Mouse (Mus musculus): ENCODE results near the gene Casc3. TPM values are rescaled to one million over a fixed set of nuclear protein-coding genes. Genes with fewer than 3 reads are reported as not detected.

The Casc3 gene
- total RNA-seq, 2 experiments from 2014 or later, result 36.8 to 41.9 TPM

DNA sequence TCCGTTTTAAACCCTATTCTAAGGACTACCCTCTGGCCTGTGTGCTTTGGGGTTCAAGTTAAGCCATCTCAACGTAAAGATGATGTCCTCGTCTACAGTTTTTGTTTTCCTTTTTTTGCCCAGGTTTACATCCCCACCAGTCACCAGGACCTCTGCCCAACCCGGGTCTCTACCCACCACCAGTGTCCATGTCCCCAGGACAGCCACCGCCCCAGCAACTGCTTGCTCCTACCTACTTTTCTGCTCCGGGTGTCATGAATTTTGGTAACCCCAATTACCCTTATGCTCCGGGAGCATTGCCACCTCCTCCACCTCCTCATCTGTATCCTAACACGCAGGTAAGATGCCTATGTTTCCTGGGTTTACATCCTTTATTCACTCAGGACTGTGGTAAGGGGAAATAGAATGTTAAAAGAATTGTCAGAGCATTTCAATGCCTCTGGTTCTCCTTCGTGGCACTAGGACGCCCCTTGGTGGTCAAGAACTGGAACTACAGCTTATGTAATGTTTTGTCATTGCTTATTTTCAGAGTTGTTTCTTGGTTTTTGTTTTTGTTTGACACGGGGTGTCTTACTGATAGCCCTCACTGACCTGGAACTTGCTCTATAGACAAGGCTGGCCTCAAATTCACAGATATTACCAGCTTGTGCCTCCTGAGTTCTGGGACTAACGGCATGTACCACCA lies 24.5 kb downstream of the Casc3 start:
- no peak for DNase-seq (ENCODE audit: low spot score in 2 of 2)

DNA sequence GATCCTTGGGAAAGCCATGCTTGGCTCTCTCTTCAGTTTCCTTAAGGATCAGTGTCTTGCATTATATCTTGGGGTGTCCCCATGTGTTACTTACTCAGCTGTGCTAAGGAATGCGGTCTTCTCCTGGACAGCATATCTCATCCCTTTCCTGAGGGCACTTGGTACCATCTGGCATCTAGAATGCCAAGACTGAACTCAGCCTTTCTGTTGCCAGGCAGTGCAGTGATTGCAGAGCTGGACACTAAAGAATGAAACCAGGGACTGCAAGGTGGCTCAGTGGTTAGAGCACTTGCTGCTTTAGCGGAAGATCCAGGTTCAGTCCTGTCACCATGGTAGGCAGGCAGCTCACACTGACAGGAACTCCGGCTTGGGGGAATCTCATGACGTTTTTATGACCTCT lies 25.2 kb downstream of the Casc3 start:
- no peak for DNase-seq (ENCODE audit: low spot score in 2 of 2)

DNA sequence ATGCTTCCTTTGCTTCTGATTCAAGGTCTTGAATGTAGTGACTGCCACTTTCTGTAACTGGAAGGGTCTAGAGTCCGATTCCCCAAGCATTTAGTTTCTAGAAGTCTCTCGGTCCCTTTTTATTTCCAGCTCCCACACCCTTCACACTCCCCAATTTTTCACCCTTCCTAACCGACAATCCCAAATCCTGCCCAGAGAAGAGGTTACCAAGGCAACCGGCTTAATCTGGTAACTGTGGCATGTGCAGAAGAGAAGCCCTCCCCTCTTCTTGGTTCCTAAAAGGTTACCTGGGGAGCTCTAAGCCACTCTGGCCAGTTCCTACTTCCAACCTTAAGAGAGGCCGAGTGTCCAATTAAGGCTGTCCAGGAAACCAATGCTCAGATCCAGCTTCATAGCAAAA lies 30.6 kb downstream of the Casc3 start:
- no peak for DNase-seq (ENCODE audit: low spot score in 2 of 2)

DNA sequence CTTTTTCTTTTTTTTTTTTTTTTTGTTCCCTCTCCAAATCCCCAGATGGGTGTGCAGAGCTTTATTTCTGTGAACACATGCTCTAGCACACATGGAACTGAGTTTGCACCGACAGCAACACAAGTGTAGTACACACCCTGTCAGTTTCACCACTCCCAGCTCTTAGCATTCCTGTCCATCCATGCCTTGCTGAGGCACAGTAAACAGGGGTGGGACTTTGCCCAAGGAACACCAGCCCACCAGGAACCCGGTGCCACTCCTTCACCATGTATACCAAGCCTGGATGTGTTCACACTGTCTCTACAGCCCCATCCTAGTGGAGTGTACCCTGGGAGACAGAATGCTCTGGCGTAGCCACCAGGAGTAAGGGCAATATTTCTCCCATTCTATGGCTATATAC lies 31.0 kb downstream of the Casc3 start:
- DNase-seq (ENCODE audit: low spot score in 2 of 2), result no peak

DNA sequence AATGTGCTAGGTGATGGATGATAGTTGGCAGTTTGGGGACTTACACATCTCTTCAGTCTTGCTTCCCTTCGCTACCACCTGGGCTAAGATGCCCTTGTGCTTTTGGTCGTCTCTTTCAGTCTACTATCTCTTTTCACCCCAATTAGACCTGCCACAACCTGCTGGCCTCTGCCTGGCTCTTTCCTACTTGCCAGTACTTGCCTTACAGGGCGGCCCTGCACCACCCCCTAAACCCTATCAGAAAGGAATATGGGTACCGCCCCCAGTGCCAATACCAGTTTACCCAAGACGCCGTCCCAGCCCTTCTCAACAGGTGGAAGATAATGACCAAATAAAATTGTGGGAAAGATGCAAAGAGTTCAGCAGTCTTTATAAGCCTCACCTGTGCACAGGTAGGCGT lies 31.4 kb downstream of the Casc3 start:
- no peak for DNase-seq (ENCODE audit: low spot score in 2 of 2)

DNA sequence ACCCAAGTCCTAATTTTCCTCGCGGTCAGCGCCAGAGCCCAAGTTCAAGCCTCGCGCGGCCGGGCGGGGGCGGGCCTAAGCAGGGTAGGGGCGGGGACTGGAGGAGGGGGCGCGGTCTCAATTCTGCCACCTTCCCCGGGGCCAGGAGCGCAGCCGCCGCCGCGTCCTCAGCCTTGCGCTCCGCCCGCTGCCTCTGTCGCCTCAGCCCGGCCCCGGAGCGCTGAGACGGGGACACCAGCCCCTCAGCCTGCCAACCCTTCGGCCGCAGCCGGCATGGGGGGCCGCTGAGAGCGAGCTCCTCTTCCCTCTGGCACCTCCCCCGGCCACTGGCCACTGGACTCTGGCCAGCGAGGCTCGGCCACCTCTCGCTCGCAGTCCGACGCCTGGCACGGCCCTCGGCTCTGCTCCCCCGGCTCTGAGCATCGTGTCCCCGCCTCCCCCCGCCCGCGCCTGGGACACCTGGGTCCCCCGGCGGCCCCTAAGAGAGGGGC lies 32.0 kb downstream of the Casc3 start, which contains the start of gene Rapgefl1:
Gene Rapgefl1 (plus strand): TSS at position 135 of the 491 bp plus-strand sequence.
- DNase-seq (ENCODE audit: low spot score in 2 of 2), result peak; percentile 81 to 82

DNA sequence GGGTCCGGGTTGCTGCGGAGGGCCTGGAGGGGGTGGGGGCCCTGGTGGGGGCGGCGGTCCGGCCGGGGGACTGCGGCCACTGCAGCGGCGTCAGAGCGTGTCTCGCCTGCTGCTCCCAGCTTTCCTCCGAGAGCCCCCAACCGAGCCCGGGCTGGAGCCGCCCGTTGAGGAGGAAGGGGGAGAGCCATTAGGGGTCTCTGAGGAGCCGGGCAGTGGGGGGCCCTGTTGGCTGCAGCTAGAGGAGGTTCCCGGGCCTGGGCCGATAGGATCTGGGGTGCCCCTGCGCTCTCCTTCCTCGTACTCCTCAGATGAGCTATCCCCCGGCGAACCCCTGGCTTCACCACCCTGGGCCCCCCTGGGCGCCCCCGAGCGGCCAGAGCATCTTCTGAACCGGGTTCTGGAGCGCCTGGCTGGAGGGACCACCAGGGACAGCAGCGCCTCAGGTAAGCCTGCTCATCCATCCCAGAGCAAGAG lies 32.6 kb downstream of the Casc3 start:
- DNase-seq (ENCODE audit: low spot score in 2 of 2), result no peak

DNA sequence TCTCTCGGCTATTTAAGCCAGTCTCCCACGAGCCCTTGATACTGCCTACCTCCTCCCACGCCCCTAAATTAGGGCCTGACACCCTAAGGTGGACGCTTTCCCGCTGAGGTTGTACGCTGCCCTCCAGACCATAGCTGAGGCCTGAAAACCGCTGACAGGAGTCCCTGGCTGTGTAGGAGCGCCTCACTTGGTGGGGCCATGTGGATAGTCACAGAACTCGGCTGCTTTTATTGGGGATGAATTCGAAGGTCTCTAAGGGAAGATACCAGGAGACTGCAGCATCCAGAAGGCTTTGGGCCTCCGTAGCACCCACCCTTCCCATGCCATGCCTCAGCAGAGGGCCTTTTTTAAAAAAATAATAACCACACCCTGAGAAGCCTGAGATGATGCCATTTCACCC lies 33.2 kb downstream of the Casc3 start:
- DNase-seq (ENCODE audit: low spot score in 2 of 2), result no peak

DNA sequence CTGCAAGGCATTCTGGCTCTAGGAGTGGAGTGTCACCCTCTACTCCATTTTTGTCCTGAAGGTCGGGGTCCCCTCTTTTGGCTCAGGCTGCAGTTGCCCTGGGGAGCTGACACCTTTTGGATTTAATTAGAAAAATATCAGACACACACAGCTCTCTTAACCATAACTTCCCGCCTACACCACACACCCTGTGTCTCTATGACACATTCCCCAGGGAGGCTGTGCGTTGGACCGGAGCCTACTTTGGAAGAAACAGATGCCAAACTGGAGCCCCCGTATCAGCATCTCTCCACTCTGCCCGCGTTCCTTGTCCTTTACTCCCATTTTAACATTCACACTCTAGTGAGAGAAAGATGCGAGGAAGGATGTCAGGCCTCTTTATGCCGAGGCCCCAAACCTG lies 33.8 kb downstream of the Casc3 start:
- DNase-seq (ENCODE audit: low spot score in 2 of 2), result no peak

DNA sequence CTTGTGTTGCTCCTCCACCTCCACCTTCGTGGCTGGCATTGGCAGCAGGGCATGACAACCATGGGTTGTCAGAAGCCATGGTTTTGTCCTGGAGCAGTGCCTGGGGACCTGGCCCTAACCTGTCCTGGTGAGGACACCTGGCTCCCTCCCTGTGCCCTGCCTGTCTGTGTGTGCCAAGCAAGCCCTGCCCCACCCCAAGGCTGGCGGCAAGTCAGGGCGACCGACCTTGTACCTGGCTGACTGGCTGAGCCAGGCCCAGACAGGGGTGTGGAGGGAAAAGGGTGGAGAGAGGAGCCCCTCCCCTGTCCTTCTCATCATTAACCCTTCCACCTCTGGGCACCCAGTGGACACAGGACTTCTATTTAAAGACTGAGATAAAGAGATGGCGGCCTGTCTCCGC lies 34.7 kb downstream of the Casc3 start:
- no peak for DNase-seq (ENCODE audit: low spot score in 2 of 2)

DNA sequence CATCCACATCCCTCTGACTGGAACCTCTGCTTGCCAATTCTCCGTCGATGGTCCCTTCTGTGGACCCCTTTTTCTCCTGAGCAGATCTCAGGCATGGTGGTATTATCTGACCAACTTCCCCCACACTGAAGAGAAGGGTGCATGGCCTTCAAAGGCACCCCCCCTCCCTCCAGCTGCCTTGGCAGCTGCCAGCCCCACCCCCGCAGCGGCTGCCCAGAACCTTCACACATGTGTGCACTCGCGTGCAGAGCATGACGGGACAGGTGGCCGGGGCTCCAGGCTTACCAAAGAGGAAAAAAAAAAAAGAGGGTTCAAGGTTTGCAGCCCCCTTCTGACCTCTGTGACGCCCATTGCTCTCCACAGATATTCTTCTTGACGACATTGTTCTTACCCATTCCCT lies 35.2 kb downstream of the Casc3 start:
- DNase-seq (ENCODE audit: low spot score in 2 of 2), result no peak

DNA sequence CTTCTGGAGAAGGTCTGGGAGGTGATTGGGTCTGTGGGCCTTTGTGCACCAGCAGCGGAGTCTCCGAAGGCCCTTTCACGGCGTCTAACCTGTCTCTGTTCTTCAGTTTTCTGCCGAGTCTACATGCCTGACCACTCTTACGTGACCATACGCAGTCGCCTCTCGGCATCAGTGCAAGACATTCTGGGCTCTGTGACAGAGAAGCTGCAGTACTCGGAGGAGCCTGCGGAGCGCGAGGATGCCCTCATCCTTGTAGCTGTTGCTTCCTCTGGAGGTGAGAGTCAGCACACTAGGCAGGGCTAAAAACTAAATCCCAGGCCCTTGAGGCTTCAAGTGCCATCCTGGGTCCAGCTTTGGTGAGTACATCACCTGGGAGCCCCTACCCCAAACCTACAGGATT lies 41.3 kb downstream of the Casc3 start:
- no peak for DNase-seq (ENCODE audit: low spot score in 2 of 2)

DNA sequence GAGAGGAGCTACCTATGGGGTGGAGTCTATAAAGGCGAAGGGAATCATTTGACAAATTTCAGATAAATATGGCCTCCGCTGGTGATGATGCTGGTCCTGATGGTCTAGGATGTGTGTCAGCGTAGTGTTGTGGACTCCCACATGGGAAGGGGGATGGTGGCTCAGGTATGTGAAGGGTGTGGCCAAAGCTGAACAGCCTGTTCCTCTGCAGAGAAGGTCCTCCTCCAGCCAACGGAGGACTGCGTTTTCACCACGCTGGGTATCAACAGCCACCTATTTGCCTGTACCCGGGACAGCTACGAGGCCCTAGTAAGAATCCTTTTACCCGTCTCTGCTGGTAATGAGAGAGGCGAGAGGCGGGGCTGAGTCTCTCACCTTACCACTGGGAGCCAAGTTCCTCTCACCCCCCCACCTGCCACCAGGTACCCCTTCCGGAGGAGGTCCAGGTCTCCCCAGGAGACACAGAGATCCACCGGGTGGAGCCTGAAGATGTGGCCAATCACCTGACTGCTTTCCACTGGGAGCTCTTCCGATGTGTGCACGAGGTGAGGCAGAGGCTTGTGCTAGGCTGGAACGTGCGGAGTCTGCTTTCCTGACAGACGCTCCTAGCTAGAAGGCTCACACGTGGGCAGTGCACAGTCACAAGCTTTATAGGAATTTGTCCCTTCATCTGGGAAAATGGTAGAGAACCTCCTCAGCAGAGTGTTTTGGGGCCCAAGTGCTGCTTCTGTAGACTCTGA lies 42.3 kb downstream of the Casc3 start:
- no peak for DNase-seq (ENCODE audit: low spot score in 2 of 2)

DNA sequence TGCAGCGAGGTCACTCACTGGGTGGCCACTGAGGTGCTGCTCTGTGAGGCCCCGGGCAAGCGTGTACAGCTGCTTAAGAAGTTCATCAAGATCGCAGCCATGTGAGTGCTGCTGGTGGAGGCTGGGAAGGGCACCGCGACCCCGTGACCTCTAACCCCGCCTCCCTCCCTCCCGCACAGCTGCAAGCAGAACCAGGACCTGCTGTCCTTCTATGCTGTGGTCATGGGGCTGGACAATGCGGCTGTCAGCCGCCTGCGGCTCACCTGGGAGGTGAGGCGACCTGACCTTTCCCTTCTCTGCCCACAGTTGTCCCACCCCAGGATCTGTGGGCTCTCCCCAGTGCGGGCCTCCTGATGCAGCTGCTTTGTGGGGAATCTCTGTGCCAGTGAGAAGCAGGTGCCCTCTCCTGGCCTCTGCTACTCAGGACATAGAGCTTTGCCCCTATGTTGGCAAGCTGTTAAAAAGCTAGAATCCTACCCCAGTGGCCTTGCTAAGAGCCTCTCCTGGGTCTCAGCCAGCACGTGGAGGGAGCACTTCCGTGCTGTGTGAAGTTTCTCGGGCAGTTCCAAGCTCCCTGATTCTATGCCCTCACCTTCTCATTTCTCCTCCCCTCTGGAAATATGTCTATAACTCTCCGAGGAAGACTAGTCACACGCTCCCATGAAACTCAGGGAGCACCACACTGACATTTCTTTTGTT lies 44.6 kb downstream of the Casc3 start:
- DNase-seq (ENCODE audit: low spot score in 2 of 2), result no peak

DNA sequence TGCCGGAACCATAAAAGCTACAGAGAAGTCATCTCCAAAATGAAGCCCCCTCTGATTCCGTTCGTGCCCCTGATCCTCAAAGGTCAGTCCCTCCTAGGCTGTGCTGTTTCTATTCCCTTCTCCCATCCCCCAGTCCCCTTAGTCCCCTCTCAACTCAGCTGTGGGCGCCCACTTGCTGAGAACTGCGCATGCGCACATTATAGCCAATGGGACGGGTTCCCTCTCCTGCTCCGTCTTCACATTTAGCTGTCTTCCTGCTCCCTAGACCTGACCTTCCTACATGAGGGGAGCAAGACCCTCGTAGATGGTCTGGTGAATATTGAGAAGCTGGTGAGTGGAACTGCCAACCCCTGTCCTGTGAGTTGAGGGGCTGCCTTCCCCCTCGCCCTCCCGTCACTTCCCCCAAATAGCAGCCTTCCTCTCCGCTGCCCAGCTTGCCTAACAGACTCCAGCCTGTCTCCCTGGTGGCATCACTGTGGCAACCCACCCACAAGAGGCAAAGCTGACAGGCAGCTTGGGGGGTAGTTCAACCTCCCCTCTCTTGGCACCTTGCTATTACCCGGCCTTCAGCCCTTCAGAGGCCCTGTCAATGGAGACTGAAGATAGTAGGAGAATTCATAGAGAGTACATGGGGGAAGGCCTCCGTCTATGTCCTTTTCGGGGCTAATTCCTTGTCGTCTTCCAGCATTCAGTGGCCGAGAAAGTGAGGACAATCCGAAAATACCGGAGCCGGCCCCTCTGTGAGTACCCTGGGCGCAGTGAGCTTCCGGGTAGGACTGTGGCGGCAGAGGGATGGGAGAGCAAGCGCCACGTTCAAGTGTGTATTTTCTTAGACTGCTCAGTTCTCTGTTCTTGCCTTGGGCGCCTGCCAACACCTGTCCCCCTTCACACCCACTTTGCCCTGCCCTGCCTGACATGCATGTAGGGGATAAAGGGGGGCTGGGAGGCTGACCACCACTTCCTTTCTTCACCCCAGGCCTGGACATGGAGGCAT lies 45.7 kb downstream of the Casc3 start:
- no peak for DNase-seq (ENCODE audit: low spot score in 2 of 2)

DNA sequence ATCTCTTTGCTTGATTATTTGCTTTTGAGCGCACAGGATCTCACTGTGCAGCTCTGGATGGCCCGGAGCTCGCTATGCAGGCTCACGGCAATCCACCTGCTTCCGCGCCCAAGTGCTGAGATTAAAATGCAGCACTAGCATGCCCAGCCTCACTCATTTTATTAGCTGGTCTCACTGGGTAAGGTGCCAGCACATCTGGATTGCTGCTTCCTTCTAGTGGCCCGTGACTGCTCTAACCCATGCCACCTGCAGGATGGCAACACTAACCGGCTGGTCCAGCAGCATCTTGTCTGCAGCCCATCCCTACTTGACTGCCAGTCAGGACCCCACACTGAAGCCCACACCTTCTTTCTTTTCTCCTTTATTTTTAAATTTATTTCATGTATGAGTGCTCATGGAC lies 49.4 kb downstream of the Casc3 start:
- DNase-seq (ENCODE audit: low spot score in 2 of 2), result no peak

DNA sequence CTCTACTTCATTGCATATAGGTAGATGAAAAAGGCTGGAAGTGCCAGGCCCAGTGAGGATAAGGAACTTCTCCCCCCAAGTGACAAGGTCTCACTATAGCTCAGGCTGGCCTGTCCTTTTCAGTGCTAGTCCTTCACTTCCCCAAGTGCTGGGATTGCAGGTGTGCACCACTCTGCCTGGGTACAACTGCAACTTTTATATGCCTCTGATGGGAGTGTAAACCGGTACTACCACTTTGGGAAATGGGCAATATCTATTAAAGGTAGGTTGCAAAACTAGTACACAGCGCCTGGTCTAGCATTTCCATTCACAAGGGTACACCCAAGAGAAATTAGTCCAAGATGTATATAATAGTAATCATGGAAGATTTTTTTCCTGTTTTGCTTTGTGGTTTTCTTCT lies 50.0 kb downstream of the Casc3 start:
- DNase-seq (ENCODE audit: low spot score in 2 of 2), result no peak

DNA sequence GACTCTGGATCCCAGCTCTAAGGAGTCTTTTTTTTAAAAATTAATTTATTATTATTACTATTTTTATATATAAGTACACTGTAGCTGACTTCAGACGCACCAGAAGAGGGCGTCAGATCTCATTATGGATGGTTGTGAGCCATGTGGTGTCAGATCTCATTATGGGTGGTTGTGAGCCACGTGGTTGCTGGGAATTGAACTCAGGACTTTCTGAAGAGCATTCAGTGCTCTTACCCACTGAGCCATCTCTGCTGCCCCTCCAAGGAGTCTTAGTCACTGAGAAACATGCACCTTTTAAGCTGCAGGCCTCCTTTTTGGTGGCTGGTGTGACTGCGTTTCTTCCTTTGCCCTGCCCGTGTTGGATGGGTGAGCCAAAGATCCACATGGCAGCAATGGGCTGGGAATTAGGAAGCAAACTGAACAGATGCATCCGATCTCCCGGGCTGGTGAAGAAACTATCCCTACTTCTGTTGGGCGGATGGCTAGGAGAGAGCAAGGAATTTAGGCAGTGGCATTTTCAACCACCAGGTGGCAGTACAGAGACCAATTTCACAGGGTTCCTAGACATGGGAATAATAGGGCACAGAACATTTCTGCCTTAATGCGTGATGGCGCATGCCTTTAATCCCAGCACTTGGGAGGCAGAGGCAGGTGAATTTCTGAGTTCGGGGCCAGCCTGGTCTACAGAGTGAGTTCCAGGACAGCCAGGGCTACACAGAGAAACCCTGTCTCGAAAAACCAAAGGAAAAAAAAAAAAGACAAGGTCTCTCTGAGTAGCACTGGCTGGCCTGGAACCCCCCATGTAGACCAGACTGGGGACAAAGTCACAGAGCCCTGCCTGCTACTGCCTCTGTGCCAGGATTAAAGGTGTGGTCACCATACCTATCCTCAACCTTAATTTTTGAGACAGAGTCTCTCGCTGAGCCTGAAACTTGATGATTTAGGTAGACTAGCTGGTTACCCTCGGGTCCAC lies 54.3 kb downstream of the Casc3 start:
- DNase-seq (ENCODE audit: low spot score in 2 of 2), result peak; percentile 90 to 91

DNA sequence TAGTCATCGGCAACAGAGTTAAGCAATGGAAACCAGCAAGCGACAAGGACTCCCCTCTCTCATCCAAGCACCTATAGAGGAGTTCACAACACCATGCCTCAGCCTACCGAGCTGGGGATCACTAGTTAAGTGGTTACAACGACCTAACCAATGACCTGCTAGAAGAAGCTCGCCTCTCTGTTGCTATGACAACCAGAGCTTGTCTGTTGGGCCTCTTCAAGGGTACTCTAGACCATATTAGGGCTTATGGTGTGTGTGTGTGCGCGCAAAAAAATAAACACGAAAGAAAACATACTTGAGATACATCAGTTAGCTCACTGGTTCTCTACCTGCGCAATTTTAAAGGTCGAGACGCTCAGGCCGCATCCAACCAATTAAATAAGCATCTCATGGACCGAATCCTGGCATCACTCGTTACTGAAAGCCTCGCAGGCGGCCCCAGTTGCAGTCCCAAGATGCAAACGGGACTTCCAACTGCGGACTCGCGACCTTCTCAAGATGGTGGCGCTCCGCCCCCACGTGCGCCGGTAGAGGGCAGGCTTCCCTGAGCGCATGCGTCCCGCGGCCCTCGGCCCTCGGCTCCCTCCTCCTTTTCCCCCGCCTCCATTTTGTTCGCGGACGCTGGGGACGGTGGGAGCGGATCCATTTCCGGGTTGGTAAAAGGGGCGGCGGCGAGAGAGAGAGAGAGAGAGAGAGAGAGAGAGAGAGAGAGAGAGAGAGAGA lies 58.5 kb downstream of the Casc3 start, which contains the start of gene Wipf2:
Gene Wipf2 (plus strand): TSS at position 611 of the 723 bp plus-strand sequence.
- peak; percentile 95 to 96 for DNase-seq (ENCODE audit: low spot score in 2 of 2)
